Mouse (Mus musculus) embryonic facial prominence, embryonic 11.5 days (tissue): ENCODE measurements around the gene Alg13. TPM values are rescaled to one million over a fixed set of nuclear protein-coding genes. Genes with fewer than 3 reads are reported as not detected.
A peak's percentile ranks its signal among the peaks of the same experiment; 100 is the strongest.

Experiments used
- ATAC-seq: fragments of 200-750 bp; cut with Nextera tagmentation; replicated peaks from 2 replicates; pipeline ENCODE4 v1.8.0; 2017; ENCODE audit warnings: low read depth; ENCODE audit not compliant: insufficient number of reproducible peaks, low FRiP score, low TSS enrichment
- DNase-seq: peaks from one replicate; pipeline ENCODE4 v3.0.0-alpha.2; 2015; ENCODE audit warnings: low spot score
- H3K27ac ChIP-seq: fragments of 300-500 bp; sonication (generic); replicated peaks from 2 replicates; pipeline ENCODE4 v1.5.1; 2014; ENCODE audit warnings: mild to moderate bottlenecking, low read depth, low read length, control low read depth
- H3K27me3 ChIP-seq: fragments of 300-500 bp; sonication (generic); 2 replicates; pipeline ENCODE4 v1.6.1; 2014; ENCODE audit warnings: mild to moderate bottlenecking, low read length, moderate library complexity, mixed read lengths; ENCODE audit not compliant: control insufficient read depth, insufficient read depth
- H3K36me3 ChIP-seq: fragments of 300-500 bp; sonication (generic); replicated peaks from 2 replicates; pipeline ENCODE4 v1.6.1; 2014; ENCODE audit warnings: low read depth, mild to moderate bottlenecking, low read length, moderate library complexity, mixed read lengths; ENCODE audit not compliant: control insufficient read depth, insufficient read depth
- H3K4me1 ChIP-seq: fragments of 300-500 bp; sonication (generic); 2 replicates; pipeline ENCODE4 v1.6.1; 2014; ENCODE audit warnings: low read length, mixed read lengths; ENCODE audit not compliant: control insufficient read depth, insufficient read depth
- H3K4me2 ChIP-seq: fragments of 300-500 bp; sonication (generic); 2 replicates; pipeline ENCODE4 v1.6.1; 2014; ENCODE audit warnings: low read depth, mild to moderate bottlenecking, control low read depth, low read length, moderate library complexity
- H3K4me3 ChIP-seq: fragments of 300-500 bp; sonication (generic); 2 replicates; pipeline ENCODE4 v1.5.1; 2014; ENCODE audit warnings: low read depth, low read length, control low read depth
- H3K9ac ChIP-seq: fragments of 300-500 bp; sonication (generic); replicated peaks from 2 replicates; pipeline ENCODE4 v1.6.1; 2014; ENCODE audit warnings: mild to moderate bottlenecking, control low read depth, low read length
- H3K9me3 ChIP-seq: fragments of 300-500 bp; sonication (generic); replicated peaks from 2 replicates; pipeline ENCODE4 v1.6.1; 2016; ENCODE audit warnings: mild to moderate bottlenecking, low read length, inconsistent platforms, mixed read lengths; ENCODE audit not compliant: control insufficient read depth
- WGBS: fragments of 180-500 bp; shearing (Covaris S2); extraction: QIAGEN DNeasy Blood & Tissue Kit; methylation state at CpG from one replicate; pipeline ENCODE4 v1.1.7; 2014; 5-methylcytosine and 5-hydroxymethylcytosine counted together
- polyA plus RNA-seq: library from polyadenylated mRNA; unstranded; fragments of >200 nt; fragmentation: Nextera tagmentation; extraction: Ambion mirVana; gene quantifications from 2 replicates; pipeline ENCODE4 v1.2.1, GENCODE M21; 2014

The Alg13 gene
- polyA plus RNA-seq, 1 experiment from 2014 or later: 29.4 TPM

DNA sequence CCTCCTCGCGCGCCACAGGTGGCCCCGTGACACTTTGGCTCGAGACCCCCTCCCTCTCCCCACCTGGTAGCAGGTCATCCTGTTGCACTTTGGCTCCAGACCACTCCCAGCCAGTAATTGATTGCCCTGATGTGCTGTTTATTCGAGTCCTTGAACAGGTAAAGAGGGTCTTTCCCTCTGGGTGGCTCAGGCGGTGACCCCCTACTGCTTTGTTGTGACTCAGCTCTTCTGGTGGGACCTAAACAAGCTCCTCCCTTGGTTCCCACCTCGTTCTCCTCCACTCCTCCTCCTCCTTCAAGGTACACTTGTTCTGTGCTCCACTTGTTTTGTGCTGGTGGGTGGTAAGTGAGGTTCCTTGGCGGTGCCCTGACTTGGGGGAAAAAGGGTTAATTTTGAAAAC lies 1.8 kb downstream of the Alg13 start:
- 30% methylated on average over 9 of the region's 9 CpGs for WGBS
- peak overlapping the region; percentile 12; the same call in 1 of the 2 replicates for H3K4me3 ChIP-seq
- H3K27ac ChIP-seq: no peak overlapping the region
- no peak overlapping the region for H3K9ac ChIP-seq
- H3K4me2 ChIP-seq: peak overlapping the region; percentile 80; the same call in 1 of the 2 replicates
- no peaks in the 10 kb centered on the region for H3K9me3 ChIP-seq
- ATAC-seq (no peak), DNase-seq (no peak)
- H3K4me1 ChIP-seq: no peaks in the 10 kb centered on the region
- H3K36me3 ChIP-seq: no peaks in the 10 kb centered on the region
- H3K27me3 ChIP-seq: no peaks in the 10 kb centered on the region

DNA sequence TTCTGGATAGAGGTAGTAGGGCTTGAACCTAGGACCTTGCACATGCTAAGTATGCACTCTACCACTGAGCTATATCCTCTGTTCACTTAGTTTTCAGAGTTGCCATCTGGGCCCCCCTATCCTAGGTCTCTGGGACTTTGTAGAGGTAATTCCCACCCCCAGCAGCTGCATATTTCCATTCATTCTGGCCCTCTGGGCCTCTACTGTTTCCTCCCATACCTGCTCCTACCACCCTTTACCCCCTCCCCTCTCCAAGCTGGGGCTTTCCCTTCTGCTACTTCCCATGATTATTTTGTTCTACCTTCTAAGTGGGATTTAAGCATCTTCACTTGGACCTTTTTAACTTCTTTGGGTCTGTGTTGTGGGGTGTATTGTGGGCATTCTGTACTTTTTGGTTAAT lies 7.8 kb downstream of the Alg13 start:
- ATAC-seq (no peak), DNase-seq (no peak)
- H3K4me2 ChIP-seq: no peak overlapping the region
- H3K4me3 ChIP-seq: no peak overlapping the region
- no peak overlapping the region for H3K9ac ChIP-seq
- H3K36me3 ChIP-seq: no peaks in the 10 kb centered on the region
- no peaks in the 10 kb centered on the region for H3K4me1 ChIP-seq
- H3K9me3 ChIP-seq: no peaks in the 10 kb centered on the region
- H3K27ac ChIP-seq: no peak overlapping the region
- H3K27me3 ChIP-seq: no peaks in the 10 kb centered on the region

GRCm38 (mm10) chrX:144335332-144336015 lies 17.9 kb downstream of the Alg13 start:
- Histone ChIP-seq H3K27me3 (no peaks in the 10 kb centered on the region), H3K36me3 (no peaks in the 10 kb centered on the region), H3K4me3 (no peak overlapping the region), H3K27ac (no peak overlapping the region), H3K4me1 (no peaks in the 10 kb centered on the region), H3K9ac (no peak overlapping the region), H3K4me2 (no peak overlapping the region), H3K9me3 (no peaks in the 10 kb centered on the region)
- DNase-seq: no peak
- 58% methylated on average over 8 of the region's 8 CpGs for WGBS
- no peak for ATAC-seq

DNA sequence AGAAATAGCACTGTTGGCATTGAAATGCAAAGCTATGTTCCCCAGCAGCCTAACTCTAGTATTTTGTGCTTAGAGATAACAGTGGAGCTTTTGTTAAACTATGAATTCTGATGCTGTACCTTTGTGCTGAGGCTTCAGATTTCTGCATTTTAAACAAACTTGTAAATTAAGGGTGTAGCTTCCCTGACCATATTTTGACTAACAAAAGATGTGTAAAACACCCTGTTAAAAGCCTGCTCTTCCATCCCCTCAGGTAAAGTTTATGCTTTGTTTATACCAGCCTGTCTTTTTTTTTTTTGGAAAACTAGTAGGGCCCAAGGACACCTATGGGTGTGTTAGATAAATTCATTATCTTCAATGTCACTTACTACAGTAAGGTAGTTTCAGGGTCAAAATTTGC lies 20.3 kb downstream of the Alg13 start:
- Histone ChIP-seq H3K27me3 (no peaks in the 10 kb centered on the region), H3K4me1 (no peaks in the 10 kb centered on the region)
- ATAC-seq: no peak

GRCm38 (mm10) chrX:144338355-144338754 lies 20.8 kb downstream of the Alg13 start:
- Histone ChIP-seq H3K27ac (no peak overlapping the region), H3K4me3 (no peak overlapping the region), H3K9ac (no peak overlapping the region), H3K4me1 (no peaks in the 10 kb centered on the region), H3K4me2 (no peak overlapping the region), H3K36me3 (no peaks in the 10 kb centered on the region), H3K27me3 (no peaks in the 10 kb centered on the region), H3K9me3 (no peaks in the 10 kb centered on the region)
- no peak for DNase-seq
- no peak for ATAC-seq

More for the DNA sequence above, 20.3 kb downstream of the Alg13 start:
- Histone ChIP-seq H3K27ac (no peak overlapping the region), H3K4me3 (no peak overlapping the region), H3K9ac (no peak overlapping the region), H3K4me2 (no peak overlapping the region), H3K36me3 (no peaks in the 10 kb centered on the region), H3K9me3 (no peaks in the 10 kb centered on the region)
- no peak for DNase-seq

GRCm38 (mm10) chrX:144374196-144374595 lies 56.6 kb downstream of the Alg13 start:
- Histone ChIP-seq H3K4me3 (no peak overlapping the region), H3K4me1 (no peaks in the 10 kb centered on the region), H3K27me3 (no peaks in the 10 kb centered on the region), H3K9ac (no peak overlapping the region), H3K9me3 (no peaks in the 10 kb centered on the region), H3K36me3 (no peaks in the 10 kb centered on the region), H3K27ac (no peak overlapping the region), H3K4me2 (no peak overlapping the region)
- DNase-seq: peak; percentile 56
- no peak for ATAC-seq
- WGBS: 48% methylated on average over 2 of the region's 2 CpGs

DNA sequence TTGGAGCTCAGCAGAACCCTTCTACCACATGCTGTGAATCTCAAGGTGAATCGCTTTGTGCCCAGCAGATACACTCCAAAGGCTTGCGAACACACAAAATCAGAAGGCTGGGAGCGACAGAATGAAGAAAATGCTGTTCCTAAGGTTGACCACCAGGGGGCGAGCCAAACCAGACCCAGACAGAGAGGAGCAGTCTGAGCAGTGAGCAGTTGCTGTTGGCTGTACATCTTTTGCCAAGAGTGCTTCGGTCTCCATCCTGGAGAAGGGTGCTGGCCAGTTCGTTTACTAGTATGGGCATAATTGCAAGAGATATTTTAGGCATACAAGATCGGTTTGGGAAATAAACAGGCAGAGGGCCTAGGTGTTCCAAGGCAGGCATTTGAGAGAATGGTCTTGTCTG lies 85.9 kb downstream of the Alg13 start:
- Histone ChIP-seq H3K9ac (no peak overlapping the region), H3K4me3 (no peak overlapping the region), H3K4me1 (no peaks in the 10 kb centered on the region), H3K36me3 (no peaks in the 10 kb centered on the region), H3K27ac (no peak overlapping the region), H3K27me3 (no peaks in the 10 kb centered on the region), H3K9me3 (no peaks in the 10 kb centered on the region), H3K4me2 (no peak overlapping the region)
- no peak for ATAC-seq
- 32% methylated on average over 7 of the region's 7 CpGs for WGBS
- peak; percentile 48 for DNase-seq

GRCm38 (mm10) chrX:144408036-144408435 lies 90.4 kb downstream of the Alg13 start:
- H3K4me1 ChIP-seq: no peaks in the 10 kb centered on the region
- DNase-seq (no peak), ATAC-seq (no peak)
- H3K9me3 ChIP-seq: no peaks in the 10 kb centered on the region
- H3K9ac ChIP-seq: no peak overlapping the region
- H3K4me2 ChIP-seq: no peak overlapping the region
- no peak overlapping the region for H3K27ac ChIP-seq
- no peaks in the 10 kb centered on the region for H3K27me3 ChIP-seq
- H3K36me3 ChIP-seq: no peaks in the 10 kb centered on the region
- WGBS: 62% methylated on average over 5 of the region's 5 CpGs
- H3K4me3 ChIP-seq: no peak overlapping the region
